Mouse (Mus musculus) lung, postnatal 0 days (tissue): Measurements from ENCODE around the gene Rngtt. TPM values are rescaled to one million over a fixed set of nuclear protein-coding genes. Genes with fewer than 3 reads are reported as not detected.

Experiments
- ATAC-seq: fragments of 200-750 bp; cut with Nextera tagmentation; 2 replicates; pipeline ENCODE4 v1.8.0; 2017; ENCODE audit warnings: moderate library complexity
- DNase-seq: peaks from one replicate; pipeline ENCODE4 v3.0.0-alpha.2; 2016; ENCODE audit warnings: low spot score
- H3K27ac ChIP-seq: fragments of 300-500 bp; sonication (generic); 2 replicates; pipeline ENCODE4 v1.5.1; 2014; ENCODE audit warnings: antibody characterized with exemption, mild to moderate bottlenecking, low read length, mixed read lengths
- H3K27me3 ChIP-seq: fragments of 300-500 bp; sonication (generic); replicated peaks from 2 replicates; pipeline ENCODE4 v1.6.1; 2014; ENCODE audit warnings: low read length, mixed read lengths; ENCODE audit not compliant: insufficient read depth
- H3K36me3 ChIP-seq: fragments of 300-500 bp; sonication (generic); 2 replicates; pipeline ENCODE4 v1.6.1; 2014; ENCODE audit warnings: low read length, mixed read lengths; ENCODE audit not compliant: insufficient read depth
- H3K4me1 ChIP-seq: fragments of 300-500 bp; sonication (generic); 2 replicates; pipeline ENCODE4 v1.6.1; 2014; ENCODE audit warnings: antibody characterized with exemption, low read depth, low read length, mixed read lengths; ENCODE audit not compliant: insufficient read depth
- H3K4me2 ChIP-seq: fragments of 300-500 bp; sonication (generic); replicated peaks from 2 replicates; pipeline ENCODE4 v1.6.1; 2014; ENCODE audit warnings: low read depth, mild to moderate bottlenecking, low read length, moderate library complexity, mixed read lengths
- H3K4me3 ChIP-seq: fragments of 300-500 bp; sonication (generic); 2 replicates; pipeline ENCODE4 v1.5.1; 2014; ENCODE audit warnings: low read depth, low read length
- H3K9ac ChIP-seq: fragments of 300-500 bp; sonication (generic); replicated peaks from 2 replicates; pipeline ENCODE4 v1.6.1; 2014; ENCODE audit warnings: low read depth, mild to moderate bottlenecking
- H3K9me3 ChIP-seq: fragments of 300-500 bp; sonication (generic); 2 replicates; pipeline ENCODE4 v1.6.1; 2016; ENCODE audit warnings: low read length, mixed read lengths
- CTCF ChIP-seq: IDR thresholded peaks from 2 replicates; pipeline ENCODE4 v1.5.1; 2016; ENCODE audit warnings: antibody characterized with exemption, mild to moderate bottlenecking
- EP300 ChIP-seq: IDR thresholded peaks from 2 replicates; pipeline ENCODE4 v1.6.1; 2016; ENCODE audit warnings: antibody characterized with exemption, mild to moderate bottlenecking, control low read depth
- WGBS: fragments of 180-500 bp; shearing (Covaris S2); extraction: QIAGEN DNeasy Blood & Tissue Kit; methylation state at CpG from one replicate; pipeline ENCODE4 v1.1.7; 2014; 5-methylcytosine and 5-hydroxymethylcytosine counted together
- polyA plus RNA-seq: library from polyadenylated mRNA; unstranded; fragments of >200 nt; fragmentation: Nextera tagmentation; extraction: Ambion mirVana; gene quantifications from 2 replicates; pipeline ENCODE4 v1.2.1, GENCODE M21; 2015

Gene Rngtt
- polyA plus RNA-seq, 1 experiment from 2014 or later = 9.4 TPM

GRCm38 (mm10) chr4:33342877-33343731 lies 33.0 kb downstream of the Rngtt start:
- ATAC-seq = peak; percentile 87
- TF ChIP-seq CTCF = peak; percentile 34
- peak; percentile 28; the same call in 1 of the 2 replicates for TF ChIP-seq EP300
- WGBS = 69% methylated on average over 7 of the region's 7 CpGs
- Histone ChIP-seq H3K9me3 (no peaks in the 10 kb centered on the region), H3K9ac (no peak overlapping the region), H3K4me3 (no peak overlapping the region), H3K4me1 (no peaks in the 10 kb centered on the region), H3K27ac (peak overlapping the region; percentile 57; the same call in 1 of the 2 replicates), H3K36me3 (no peaks in the 10 kb centered on the region; the same call in 1 of the 2 replicates), H3K4me2 (no peak overlapping the region), H3K27me3 (no peaks in the 10 kb centered on the region)
- DNase-seq = peak; percentile 79

DNA sequence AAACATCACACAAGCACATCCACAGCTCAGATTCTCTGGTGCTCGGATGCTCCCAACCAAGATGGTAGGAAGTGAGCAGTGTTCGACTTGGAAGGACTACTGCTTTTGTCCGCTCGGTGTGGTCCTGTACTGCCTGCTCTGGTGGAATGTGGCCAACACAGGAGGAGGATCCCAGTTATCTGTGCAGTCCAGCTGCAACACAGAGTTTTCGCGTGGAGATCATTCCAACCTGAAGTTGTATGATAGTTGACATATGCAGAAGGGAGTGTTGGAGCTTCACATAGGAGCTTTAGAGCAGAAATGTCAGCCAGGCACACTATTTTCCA lies 33.6 kb downstream of the Rngtt start:
- no peak for TF ChIP-seq EP300
- no peaks in the 10 kb centered on the region for H3K4me1 ChIP-seq
- H3K27me3 ChIP-seq = no peaks in the 10 kb centered on the region
- no peak overlapping the region for H3K27ac ChIP-seq
- no peak for DNase-seq
- ATAC-seq = peak; percentile 35; the same call in 1 of the 2 replicates
- H3K9me3 ChIP-seq = no peaks in the 10 kb centered on the region
- H3K4me2 ChIP-seq = no peak overlapping the region
- H3K9ac ChIP-seq = no peak overlapping the region
- H3K4me3 ChIP-seq = no peak overlapping the region
- WGBS = 72% methylated on average over 6 of the region's 6 CpGs
- no peaks in the 10 kb centered on the region; the same call in 1 of the 2 replicates for H3K36me3 ChIP-seq

DNA sequence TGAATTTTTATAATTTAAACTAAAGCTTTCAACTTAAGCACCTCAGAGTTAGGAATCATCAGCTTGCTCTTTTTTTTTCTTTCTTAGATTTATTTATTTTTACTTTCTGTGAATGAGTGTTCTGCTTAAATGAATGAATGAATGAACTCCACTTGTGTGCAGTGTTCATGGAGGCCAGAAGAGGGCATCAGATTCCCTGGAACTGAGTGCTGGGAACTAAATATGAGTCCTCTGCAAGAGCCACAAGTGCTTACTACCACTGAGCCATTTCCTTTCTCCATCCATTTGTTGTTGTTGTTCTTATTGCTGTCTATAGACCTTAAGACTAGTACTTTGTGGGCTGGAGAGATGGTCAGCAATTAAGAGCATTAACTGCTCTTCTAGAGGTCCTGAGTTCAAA lies 53.3 kb downstream of the Rngtt start:
- Histone ChIP-seq H3K4me2 (no peak overlapping the region), H3K9me3 (no peaks in the 10 kb centered on the region), H3K27me3 (no peaks in the 10 kb centered on the region), H3K27ac (no peak overlapping the region), H3K4me3 (no peak overlapping the region), H3K4me1 (no peaks in the 10 kb centered on the region), H3K36me3 (no peaks in the 10 kb centered on the region), H3K9ac (no peak overlapping the region)
- no peak for TF ChIP-seq EP300
- no peak for TF ChIP-seq CTCF
- no peak for ATAC-seq
- DNase-seq = no peak

DNA sequence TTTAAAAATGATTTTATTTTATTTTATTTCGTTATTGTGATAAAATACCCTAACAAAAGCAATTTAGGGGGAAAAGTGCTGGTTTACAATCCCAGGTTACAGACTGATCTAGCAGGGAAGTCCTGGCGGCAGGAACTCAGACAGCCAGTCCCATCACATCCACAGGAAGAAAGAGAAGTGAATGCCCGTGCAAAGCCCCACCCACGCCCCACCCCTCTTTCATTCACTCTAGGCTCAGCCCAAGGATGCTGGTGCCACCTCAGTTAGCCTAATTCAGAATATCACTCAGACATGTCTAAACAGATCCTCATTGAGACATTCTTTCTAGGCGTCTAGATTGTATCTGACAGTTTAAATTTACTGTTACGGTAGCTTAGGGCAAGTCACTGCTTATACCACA lies 64.8 kb downstream of the Rngtt start:
- Histone ChIP-seq H3K4me3 (no peak overlapping the region), H3K4me2 (no peak overlapping the region), H3K4me1 (no peaks in the 10 kb centered on the region), H3K27me3 (no peaks in the 10 kb centered on the region), H3K9ac (no peak overlapping the region), H3K9me3 (no peaks in the 10 kb centered on the region), H3K27ac (no peak overlapping the region), H3K36me3 (no peaks in the 10 kb centered on the region)
- no peak for ATAC-seq
- no peak for TF ChIP-seq CTCF
- no peak for TF ChIP-seq EP300
- WGBS = 62% methylated on average over 6 of the region's 6 CpGs
- DNase-seq = no peak

- H3K4me3 ChIP-seq = no peak overlapping the region
- no peaks in the 10 kb centered on the region for H3K4me1 ChIP-seq
- H3K27ac ChIP-seq = no peak overlapping the region
- ATAC-seq (no peak), DNase-seq (peak; percentile 11)
- no peak for TF ChIP-seq EP300
- TF ChIP-seq CTCF = no peak
- no peaks in the 10 kb centered on the region for H3K9me3 ChIP-seq
- no peaks in the 10 kb centered on the region for H3K27me3 ChIP-seq
- H3K36me3 ChIP-seq = no peaks in the 10 kb centered on the region
- no peak overlapping the region for H3K9ac ChIP-seq
- H3K4me2 ChIP-seq = no peak overlapping the region
These were observed 67.5 kb downstream of the Rngtt start for GRCm38 (mm10) chr4:33377642-33378041.

- no peak for ATAC-seq
- no peaks in the 10 kb centered on the region for H3K9me3 ChIP-seq
- no peak for TF ChIP-seq EP300
- no peak for TF ChIP-seq CTCF
- WGBS = 69% methylated on average over 6 of the region's 6 CpGs
- H3K27me3 ChIP-seq = no peaks in the 10 kb centered on the region
- no peak overlapping the region for H3K9ac ChIP-seq
- H3K4me1 ChIP-seq = no peaks in the 10 kb centered on the region
- no peak overlapping the region for H3K27ac ChIP-seq
- no peak overlapping the region for H3K4me3 ChIP-seq
- no peak overlapping the region for H3K4me2 ChIP-seq
- no peak for DNase-seq
- H3K36me3 ChIP-seq = no peaks in the 10 kb centered on the region
These were observed 68.8 kb downstream of the Rngtt start for GRCm38 (mm10) chr4:33378894-33379293.
